Mouse (Mus musculus) hindbrain, embryonic 12.5 days (tissue): ENCODE results near the gene Map3k3. TPM values are rescaled to one million over a fixed set of nuclear protein-coding genes. Genes with fewer than 3 reads are reported as not detected.

Experiments used
- polyA plus RNA-seq: library from polyadenylated mRNA; unstranded; fragments of >200 nt; fragmentation: Nextera tagmentation; extraction: Ambion mirVana; gene quantifications from 2 replicates; pipeline ENCODE4 v1.2.1, GENCODE M21; 2016

Map3k3 gene
- polyA plus RNA-seq, 1 experiment from 2014 or later, result 27.0 TPM

Other genes starting within 250 kb of the Map3k3 start
- 25.6 and 27.0 TPM in 2 replicates for gene Cyb561, start 131.3 kb upstream of the Map3k3 start, polyA plus RNA-seq
- gene Ace, start 116.7 kb upstream of the Map3k3 start, polyA plus RNA-seq, result 1.3 and 1.6 TPM in 2 replicates
- not detected in 2 replicates for gene Ace3, start 89.9 kb upstream of the Map3k3 start, polyA plus RNA-seq
- gene Kcnh6, start 76.5 kb upstream of the Map3k3 start, polyA plus RNA-seq, result 0.85 and 1.2 TPM in 2 replicates
- gene Dcaf7, start 47.7 kb upstream of the Map3k3 start, polyA plus RNA-seq, result 122 and 136 TPM in 2 replicates
- gene Taco1, start 18.6 kb upstream of the Map3k3 start, polyA plus RNA-seq, result 9.0 and 9.2 TPM in 2 replicates
- gene Gm10840, start 76.2 kb downstream of the Map3k3 start, polyA plus RNA-seq, result 0.93 and 1.0 TPM in 2 replicates
- gene Limd2, start 76.2 kb downstream of the Map3k3 start, polyA plus RNA-seq, result 302 and 316 TPM in 2 replicates
- gene Strada, start 117.6 kb downstream of the Map3k3 start, polyA plus RNA-seq, result 33.9 and 38.7 TPM in 2 replicates
- 86.8 and 96.3 TPM in 2 replicates for gene Ccdc47, start 131.7 kb downstream of the Map3k3 start, polyA plus RNA-seq
- gene Ddx42, start 132.3 kb downstream of the Map3k3 start, polyA plus RNA-seq, result 111 and 117 TPM in 2 replicates
- gene Ftsj3, start 171.5 kb downstream of the Map3k3 start, polyA plus RNA-seq, result 52.5 and 53.4 TPM in 2 replicates
- 314 and 337 TPM in 2 replicates for gene Psmc5, start 171.5 kb downstream of the Map3k3 start, polyA plus RNA-seq
- gene Smarcd2, start 188.4 kb downstream of the Map3k3 start, polyA plus RNA-seq, result 35.1 and 35.9 TPM in 2 replicates
- 0.15 and 0.29 TPM in 2 replicates for gene Tcam1, start 192.1 kb downstream of the Map3k3 start, polyA plus RNA-seq
- not detected in 2 replicates for gene Gh, start 217.3 kb downstream of the Map3k3 start, polyA plus RNA-seq
- 0.94 and 1.2 TPM in 2 replicates for gene Cd79b, start 230.1 kb downstream of the Map3k3 start, polyA plus RNA-seq